Mouse (Mus musculus): Measurements from ENCODE around the gene Erp29.

The Erp29 gene

DNA sequence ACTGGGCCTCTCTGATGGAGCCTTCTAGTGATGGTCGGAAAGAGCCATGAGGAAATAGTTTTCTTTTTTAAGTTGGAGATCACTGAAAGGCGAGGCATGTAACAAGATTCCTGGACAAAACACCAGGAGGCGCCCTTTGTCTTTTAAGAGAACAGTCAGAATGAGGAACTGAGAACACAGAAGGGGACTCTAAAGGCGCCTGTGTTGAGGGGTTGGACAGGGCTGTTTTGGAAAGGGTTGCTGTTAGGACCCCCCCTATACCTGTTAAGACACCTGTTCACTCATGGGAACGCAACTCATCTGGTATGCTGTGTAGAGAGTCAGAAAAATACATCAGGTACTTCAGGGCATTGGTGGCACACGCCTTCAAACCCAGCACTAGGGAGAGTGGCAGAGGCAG lies 2.3 kb downstream of the Erp29 start:
- DNase-seq (ENCODE audit: low read depth, low spot score), result no peak

DNA sequence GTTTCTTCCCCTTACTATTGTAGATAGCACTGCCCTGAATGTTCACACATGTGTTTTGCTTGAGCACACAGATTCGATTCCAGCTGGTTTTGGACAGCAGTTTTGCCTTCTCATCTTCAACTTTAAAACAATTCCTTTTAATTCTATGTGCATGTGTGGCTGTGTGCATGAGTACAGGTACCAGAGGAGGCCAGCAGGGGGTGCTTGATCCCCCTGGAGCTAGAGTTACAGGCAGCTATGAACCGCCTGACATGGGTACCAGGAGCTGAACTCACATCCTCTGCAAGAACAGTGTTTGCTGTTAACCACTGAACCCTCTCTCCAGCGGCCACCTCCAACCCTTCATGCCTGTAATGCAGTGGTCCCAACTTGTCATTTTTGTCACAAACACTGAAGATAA lies 3.9 kb downstream of the Erp29 start:
- no peak for DNase-seq (ENCODE audit: low read depth, low spot score)

DNA sequence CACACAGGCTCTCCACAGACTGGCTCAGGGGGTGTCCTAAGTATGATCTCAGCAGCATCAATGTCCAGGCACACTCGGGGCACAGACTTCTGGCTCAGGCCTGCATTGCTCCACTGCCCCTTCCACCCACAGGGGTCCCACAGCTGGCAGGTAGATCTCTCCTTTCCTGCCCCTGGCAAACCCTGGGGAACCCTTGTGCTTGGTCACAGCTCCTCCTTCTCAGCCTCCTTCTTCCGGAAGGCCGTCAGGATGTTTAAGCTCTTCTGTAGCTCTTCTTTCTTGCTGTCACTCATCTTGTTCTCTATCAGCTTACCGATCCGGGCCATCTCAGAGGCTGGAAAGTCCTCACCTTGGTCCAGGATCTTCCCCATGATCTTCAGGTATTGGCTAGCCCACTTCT lies 7.4 kb downstream of the Erp29 start:
- DNase-seq (ENCODE audit: low read depth, low spot score), result no peak

DNA sequence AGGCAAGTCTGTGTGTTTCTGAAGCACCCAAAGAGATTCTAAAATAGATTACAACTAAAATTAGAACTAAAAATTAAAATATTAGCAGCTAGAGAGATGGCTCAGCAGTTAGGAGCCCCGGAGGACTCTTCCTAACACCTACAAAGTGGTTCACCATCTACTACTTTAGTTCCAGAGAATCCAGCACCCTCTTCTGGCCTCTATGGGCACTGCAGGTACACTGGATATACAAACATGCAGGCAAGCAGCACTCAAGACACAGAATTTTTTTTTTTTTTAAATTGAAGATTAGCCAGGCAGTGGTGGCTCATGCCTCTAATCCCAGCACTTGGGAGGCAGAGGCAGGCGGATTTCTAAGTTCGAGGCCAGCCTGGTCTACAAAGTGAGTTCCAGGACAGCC lies 8.8 kb downstream of the Erp29 start:
- no peak for DNase-seq (ENCODE audit: low read depth, low spot score)

DNA sequence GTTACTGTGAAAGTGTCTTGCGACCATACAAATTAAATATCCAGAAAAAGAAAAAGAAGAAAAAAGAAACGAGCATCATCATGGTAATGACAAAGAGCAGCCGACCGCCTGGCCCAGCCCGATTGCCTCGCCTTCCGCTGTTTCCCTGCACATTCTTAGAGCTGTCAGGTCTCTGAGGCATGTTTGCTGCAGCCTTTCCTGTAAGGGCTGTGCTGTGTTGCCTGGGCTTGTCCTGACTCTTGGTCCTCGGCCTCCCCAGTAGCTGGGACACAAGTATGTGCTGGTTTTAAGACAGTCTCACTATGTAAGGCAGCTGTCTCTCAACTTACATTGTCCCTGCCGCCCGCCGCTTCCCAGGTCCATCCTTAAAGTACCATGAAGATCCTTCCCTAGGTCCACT lies 13.6 kb downstream of the Erp29 start:
- DNase-seq (ENCODE audit: low read depth, low spot score), result no peak

DNA sequence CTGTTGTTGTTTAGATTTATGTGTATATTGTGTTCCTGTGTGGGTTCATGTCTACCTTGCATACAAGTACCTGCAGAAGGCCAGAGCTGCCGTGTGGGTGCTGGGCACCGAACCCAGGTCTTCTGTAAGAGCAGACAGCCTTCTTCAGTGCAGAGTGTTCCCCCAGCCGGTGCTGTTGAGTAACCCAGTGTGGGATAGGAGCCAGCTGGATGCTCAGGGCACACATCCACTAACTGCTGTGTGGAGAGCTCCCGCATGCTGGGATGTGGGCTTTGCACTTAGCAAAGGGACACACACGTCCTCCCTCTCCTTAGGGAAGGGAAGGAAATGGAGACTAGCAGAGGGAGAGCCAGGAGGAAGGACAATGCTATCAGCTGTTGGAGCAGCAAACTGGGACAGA lies 14.2 kb downstream of the Erp29 start:
- no peak for DNase-seq (ENCODE audit: low read depth, low spot score)

DNA sequence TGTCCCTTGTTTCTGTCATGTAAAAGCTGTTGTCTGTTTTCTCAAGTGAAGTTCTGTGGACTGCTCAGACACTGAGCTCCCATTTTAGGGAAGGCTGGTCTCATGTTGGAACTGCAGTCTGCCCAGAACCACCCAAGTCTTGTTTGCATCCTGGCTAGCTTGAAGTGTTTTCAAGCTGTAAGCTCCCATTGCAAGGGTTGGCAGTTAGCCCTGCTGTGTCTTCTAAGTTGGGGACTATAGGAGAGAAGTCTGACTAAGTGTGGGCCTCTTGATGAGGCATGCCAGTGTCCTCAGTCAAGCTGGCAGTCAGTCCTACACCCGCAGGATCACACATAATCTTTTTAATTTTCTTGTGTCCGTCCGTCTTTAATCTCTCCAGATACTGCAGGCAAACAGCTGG lies 23.4 kb downstream of the Erp29 start:
- DNase-seq (ENCODE audit: low read depth, low spot score), result no peak

DNA sequence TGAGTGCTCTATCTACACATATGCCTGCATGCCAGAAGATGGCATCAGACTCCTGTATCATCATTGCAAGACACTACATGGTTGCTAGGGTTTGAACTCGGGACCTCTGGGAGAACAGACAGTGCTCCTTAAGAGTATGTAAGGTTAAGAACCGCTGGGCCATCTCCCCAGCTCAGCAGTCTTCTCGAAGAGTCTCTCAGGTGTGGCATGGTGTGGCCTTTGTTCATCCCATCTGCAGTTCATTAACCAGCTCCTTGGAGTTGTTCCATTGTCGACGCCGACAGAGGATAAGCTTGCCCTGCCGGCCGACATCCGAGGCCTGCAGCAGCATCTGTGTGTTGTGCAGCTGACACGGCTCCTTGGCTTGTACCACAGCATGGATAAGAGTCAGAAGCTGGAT lies 29.0 kb downstream of the Erp29 start:
- DNase-seq (ENCODE audit: low read depth, low spot score), result no peak

DNA sequence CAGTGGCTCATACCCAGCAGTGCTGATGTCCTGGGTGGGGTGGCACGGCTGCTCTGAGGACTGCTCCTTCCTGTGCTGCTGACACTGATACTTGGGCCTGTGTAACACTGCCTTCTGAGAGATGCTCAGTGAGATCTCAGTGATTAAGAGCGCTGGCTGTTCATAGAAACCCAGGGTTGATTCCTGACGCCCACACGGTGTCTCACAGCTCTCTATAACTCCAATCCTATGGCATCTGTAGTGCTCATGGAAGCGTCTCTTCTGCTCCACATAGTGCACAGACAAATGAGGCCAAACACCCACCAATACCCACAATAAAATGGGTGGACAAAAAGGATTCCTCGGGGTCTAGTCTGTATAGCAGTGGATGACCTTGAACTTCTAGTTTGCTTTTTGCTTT lies 29.5 kb downstream of the Erp29 start:
- DNase-seq (ENCODE audit: low read depth, low spot score), result no peak

DNA sequence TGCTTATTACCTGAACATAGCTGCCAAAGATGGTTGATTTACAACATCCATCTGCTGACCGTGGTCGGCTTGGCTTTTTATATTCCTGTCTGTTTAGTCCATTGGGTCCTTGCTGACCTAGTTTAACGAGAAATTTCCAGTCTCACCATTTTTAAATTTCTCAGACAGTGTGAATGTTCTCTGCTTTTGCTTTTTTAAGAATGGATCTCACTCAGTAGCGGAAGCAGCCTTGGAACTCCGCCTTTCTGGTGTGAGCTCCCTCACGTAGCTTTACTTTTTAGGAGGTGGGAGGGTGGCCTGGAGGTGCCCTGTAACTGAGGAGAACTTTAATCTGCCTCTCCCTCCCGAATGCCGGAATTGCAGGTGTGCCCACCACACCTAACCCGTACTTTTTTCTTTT lies 31.6 kb downstream of the Erp29 start:
- DNase-seq (ENCODE audit: low read depth, low spot score), result no peak

DNA sequence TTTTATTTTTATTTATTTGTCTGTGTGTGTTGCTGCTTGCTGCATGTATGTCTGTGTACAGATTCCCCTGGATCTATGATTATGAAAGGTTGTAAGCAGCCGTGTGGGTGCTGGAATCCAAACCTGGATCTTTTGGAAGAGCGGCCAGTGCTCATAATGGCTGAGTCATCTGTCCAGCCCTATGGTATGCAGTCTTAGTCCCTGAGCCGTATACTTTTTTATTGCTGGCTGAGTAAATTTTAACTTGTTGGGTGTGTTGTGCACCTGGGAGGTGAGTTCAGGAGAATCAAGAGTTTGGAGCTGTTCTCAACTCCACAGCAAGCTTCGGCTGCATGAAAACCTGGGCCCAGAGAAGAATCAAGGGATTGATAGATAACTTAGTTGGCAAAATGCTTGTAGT lies 41.3 kb downstream of the Erp29 start:
- no peak for DNase-seq (ENCODE audit: low read depth, low spot score)

DNA sequence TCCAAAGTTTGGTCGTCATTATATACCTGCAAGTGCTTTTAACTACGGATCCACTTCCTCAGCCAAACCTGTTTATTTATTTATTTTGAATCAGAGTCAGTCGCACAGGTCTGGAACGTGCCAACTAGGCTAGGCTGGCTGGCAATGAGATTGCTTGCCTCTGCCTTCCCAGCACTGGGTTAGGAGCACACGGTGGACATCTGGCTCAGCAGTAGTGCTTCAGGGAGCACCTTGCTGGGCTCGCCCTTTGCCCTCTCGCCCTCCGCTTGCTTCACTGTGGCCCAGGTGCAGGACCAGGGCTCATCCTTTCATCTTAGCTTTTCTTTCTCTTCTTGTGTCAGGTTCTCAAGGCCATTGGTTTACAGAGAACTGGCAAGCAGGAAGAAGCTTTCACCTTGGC lies 44.5 kb downstream of the Erp29 start:
- no peak for DNase-seq (ENCODE audit: low read depth, low spot score)

DNA sequence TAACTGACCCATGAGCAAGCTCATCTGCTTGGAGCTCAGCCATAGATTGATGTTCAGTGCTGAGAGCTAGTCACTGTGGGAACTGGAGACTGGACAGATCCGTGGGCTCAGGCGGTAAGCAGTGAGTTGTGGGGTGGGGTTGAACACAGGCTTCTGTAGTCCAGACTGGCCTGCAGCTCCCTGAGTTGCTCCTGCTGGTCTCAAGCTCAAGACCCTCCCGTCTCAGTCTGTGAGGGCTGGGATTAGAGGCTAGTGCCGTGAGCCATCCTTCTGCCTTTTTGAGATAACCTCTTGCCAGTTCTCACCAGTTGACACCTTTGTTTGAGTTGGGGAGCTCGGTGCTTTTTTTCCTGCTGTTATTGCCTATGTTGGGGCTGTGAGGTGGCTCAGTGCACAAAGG lies 51.5 kb downstream of the Erp29 start:
- DNase-seq (ENCODE audit: low read depth, low spot score), result no peak

DNA sequence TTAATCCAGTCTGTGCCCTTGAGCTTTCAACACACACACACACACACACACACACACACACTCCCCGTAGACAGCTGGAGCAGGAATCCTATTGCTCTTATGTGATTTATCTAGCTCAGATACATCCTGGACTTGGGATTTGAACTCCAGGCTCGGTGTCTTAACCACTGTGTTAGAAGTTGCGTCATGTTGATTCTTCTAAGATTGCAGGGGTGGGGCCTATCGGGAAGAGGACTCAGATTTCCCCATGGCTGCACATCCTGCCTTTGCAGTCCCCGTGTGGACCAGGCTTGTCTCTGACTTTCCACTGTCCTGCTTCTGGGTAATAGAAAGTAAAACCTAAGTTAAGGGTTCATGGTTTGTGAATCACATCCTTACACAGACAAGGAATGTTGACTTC lies 52.2 kb downstream of the Erp29 start:
- no peak for DNase-seq (ENCODE audit: low read depth, low spot score)

DNA sequence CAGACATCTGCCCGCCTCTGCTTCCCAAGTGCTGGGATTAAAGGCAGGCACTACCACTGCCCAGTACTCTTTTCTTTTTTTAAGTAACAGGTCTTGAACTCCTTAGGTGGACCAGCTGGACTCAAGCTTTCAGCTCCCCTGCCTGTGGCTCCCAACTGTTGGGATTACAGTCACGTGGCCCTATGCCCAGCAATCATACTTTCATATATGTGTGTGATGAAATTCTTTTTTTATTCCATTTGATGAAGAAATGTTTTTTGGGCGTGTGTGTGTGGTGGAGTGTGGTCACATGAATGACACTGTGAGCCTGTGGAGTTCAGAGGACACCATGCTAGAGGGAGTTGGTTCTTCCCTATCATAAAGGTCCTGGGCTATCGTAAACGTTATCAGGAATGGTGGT lies 52.8 kb downstream of the Erp29 start:
- no peak for DNase-seq (ENCODE audit: low read depth, low spot score)

DNA sequence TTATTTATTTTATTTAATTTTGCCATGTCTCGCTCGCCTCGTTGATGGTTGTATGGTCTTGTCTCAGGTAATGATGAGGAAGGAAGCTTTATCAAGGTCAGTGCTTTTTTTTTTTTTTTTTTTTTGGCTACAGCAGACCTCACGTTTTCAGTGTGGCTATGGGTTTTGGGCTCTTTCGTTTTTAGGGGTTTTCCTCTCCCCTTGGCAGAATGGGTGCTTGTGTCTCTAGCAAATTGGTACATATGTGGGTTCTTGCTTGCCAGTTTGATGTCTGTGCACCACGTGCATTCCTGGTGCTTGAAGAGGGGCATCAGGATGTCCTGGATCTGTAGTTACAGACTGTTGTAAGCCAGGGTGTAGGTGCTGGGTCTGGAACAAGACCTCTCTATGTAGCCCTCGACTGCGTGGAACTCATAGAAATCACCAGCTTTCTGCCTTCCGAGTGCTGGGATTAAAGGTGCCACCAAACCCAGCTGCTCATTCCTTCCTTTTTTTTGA lies 53.3 kb downstream of the Erp29 start:
- no peak for DNase-seq (ENCODE audit: low read depth, low spot score)

DNA sequence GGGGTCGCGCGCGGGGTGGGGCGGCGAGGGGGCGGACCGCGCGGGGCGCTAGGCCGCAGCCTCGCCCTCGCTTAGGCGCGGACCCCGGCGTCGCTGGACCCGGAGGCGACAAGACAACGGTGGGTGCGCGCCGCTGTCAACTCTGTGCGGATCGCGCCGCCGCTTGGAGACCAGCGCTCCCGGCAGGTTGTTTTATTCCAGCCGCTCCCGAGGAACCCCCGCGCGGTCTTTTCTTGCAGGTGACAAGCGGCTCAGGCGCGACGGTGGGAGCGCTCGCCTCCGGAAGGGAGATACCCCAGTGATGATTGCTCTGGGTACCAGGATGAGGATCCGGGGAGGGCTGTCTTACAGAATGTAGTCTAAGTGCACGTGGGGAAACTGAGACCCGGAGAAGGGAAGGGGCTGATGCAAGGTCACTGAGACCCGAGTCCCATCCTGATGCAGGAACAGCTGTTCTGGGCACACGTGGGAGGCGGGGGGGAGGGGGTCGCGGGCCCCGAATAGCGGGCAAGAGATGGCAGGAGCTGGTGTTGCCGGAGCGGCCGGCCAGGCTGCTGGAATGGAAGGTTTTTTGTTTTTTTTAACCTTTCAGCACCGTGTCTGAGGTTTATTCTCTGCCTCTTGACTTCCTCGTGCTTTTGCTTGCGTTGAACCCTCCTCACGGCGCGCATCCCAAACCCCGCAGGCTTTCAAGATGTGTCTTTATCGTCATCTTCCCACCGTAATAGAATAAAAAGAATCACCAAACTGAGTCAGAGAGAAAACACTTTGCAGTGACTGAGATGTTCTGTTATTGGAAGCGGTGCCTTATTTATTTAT lies 54.0 kb downstream of the Erp29 start:
- no peak for DNase-seq (ENCODE audit: low read depth, low spot score)

DNA sequence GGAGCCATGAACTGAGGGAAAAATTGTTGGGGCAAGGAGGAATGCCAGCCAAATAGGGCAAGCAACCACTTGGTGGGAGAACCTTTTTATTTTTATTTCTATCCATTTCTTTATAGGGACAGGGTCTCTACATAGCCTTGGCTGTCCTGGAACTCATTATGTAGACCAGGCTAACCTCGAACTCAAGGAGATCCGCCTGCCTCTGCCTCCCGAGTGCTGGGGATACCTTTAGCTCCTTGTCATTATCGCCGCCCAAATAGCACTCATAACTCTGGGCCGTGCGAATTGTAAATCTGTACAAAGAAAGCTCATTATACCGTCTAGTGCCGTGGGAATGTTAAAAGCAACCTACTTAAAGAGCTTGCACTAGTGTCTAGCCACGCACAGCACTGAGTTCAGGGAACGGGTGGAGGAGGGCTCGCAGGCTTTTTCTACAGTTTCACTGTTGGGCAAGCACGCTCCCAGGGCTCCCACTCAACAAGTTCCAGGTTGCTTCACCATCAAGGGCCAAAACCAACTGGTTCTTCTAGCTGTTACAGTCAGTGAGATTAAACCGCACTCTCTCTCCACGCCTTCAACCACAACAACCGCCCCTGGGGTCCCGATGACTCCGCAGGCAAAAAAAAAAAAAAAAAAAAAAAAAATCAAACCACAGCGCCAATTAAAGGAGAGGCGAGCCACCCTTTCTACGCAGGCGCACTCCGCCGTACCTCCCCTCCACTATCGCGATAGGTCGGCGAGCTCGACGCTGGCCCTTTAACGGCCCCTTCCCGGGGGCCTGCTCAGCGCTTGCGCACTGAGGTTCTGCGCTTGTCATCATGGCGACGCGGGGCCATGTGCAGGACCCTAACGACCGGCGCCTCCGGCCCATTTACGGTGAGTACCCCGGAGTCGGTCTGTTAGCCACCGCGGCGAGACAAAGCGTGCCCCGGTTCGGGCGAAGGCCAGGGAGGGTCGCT lies 54.8 kb downstream of the Erp29 start, which contains the start of gene Naa25:
Gene Naa25, plus strand, starts transcription at position 750 of the 959 bp plus-strand sequence.
- DNase-seq (ENCODE audit: low read depth, low spot score), result peak; percentile 82

DNA sequence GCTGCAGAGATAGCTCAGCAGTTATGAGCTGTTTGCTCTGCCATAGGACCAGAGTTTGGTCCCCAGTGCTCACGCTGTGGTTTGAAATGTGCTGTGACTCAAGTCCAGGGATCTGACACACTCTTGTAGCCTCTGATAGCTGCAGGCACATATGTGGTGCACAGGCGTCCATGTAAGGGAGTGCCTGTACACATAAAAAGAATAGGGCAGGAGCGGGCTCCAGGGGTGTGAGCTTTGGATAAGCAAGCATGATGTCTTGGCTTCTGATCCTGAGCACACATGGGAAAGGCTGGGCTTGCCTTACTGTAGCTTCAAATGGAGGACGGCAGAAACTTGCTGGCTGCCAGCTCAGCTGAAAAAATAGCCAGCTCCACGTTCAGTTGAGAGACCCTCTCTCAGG lies 56.7 kb downstream of the Erp29 start:
- DNase-seq (ENCODE audit: low read depth, low spot score), result no peak

DNA sequence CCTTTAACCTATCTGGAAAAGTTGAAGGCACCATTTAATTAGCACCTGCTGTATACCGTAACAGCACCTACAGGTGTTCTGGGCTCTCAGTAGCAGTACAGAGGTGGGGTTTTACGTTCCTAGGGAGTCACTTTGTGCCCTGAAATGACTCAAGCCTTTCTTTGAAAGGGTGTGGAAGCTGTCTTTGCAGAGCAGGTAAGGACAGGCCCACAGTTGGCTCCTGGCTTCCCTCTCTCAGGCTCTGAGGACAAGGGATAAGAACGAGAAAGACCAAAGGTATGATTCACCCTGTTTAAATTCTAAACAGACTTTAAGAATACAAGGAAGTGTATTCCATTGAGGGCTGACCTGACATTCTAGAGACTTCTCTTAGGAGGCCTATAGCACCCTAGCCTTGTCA lies 58.9 kb downstream of the Erp29 start:
- DNase-seq (ENCODE audit: low read depth, low spot score), result no peak

DNA sequence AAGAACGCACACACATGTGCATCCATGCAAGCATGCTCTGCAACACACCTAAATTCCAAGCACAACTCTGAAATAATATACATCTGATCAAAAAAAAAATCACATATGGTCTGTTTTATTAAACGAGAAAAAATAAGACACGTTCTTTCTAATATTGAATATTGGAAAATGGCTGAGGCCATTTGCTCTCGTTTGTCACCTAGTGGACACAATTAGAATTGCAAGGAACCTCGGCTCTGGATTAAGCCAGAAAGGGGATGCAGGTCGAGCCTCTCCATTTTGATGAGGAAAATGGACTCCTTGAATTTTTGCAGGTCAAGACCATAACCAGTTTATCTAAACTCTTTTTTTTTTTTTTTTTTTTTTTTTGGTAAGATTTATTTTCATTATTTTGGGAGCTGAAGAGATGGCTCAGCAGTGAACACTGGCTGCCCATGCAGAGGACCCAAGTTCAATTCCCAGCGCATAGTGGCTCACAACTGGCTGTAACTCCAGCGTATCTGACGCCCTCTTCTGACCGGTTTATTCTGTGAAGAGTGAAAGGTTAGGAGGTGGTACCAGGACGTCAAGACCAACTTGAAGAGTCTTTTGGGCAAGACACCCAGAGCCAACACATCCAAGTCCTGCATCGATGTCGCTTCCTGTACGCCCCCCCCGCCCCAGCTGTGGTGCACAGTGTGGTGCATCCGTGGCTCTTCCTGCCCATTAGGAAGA lies 59.5 kb downstream of the Erp29 start:
- no peak for DNase-seq (ENCODE audit: low read depth, low spot score)

DNA sequence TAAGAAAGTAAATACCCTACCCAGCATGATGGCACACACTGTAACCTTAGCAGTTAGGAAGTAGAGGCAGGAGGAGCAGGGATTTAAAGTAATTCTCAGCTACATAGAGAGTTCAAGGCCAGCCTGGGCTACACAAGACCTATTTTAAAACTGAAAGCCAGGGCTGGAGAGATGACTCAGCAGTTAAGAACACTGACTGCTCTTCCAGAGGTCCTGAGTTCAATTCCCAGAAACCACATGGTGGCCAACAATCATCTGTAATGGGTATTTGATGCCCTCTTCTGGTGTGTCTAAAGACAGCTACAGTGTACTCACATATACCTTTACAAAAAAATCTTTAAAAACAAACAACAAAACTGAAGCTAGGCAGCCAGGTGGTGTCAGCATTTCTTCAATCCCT lies 62.6 kb downstream of the Erp29 start:
- DNase-seq (ENCODE audit: low read depth, low spot score), result no peak
